Mouse (Mus musculus) cerebellum, adult 18-20 months (tissue): ENCODE measurements around the gene Man1b1.
A peak's percentile ranks its signal among the peaks of the same experiment; 100 is the strongest.

Experiments
- DNase-seq, 2 experiments: peaks; one replicate each; pipeline ENCODE4 v3.0.0; 2021

Man1b1 gene

GRCm38 (mm10) chr2:25364761-25365090 is 32.6 kb downstream of the Man1b1 start:
- DNase-seq = no peak

GRCm38 (mm10) chr2:25365091-25365761 is 33.1 kb downstream of the Man1b1 start, which contains the start of gene Uap1l1:
Gene Uap1l1 (minus strand): TSS chr2:25365682.
- peak; percentile 59 to 62 for DNase-seq

GRCm38 (mm10) chr2:25369996-25370395 is 37.9 kb downstream of the Man1b1 start:
- DNase-seq = no peak

- peak; percentile 88 to 91 for DNase-seq
Measured at GRCm38 (mm10) chr2:25371764-25372643, 39.9 kb downstream of the Man1b1 start, which contains the start of gene Sapcd2. Gene Sapcd2 (plus strand): TSS chr2:25372321.

GRCm38 (mm10) chr2:25372644-25373391 is 40.7 kb downstream of the Man1b1 start:
- no peak for DNase-seq

GRCm38 (mm10) chr2:25373431-25373830 is 41.3 kb downstream of the Man1b1 start:
- no peak for DNase-seq

GRCm38 (mm10) chr2:25376589-25376988 is 44.5 kb downstream of the Man1b1 start:
- DNase-seq = peak; percentile 73 to 76

GRCm38 (mm10) chr2:25384492-25384891 is 52.4 kb downstream of the Man1b1 start:
- no peak for DNase-seq

- DNase-seq = no peak
Measured at GRCm38 (mm10) chr2:25391266-25391665, 59.1 kb downstream of the Man1b1 start.

GRCm38 (mm10) chr2:25394281-25395221 is 62.4 kb downstream of the Man1b1 start:
- DNase-seq = peak; percentile 46 to 47

- peak; percentile 49 to 67 for DNase-seq
Measured at GRCm38 (mm10) chr2:25395721-25396596, 63.8 kb downstream of the Man1b1 start, which contains the start of gene Entpd2. Gene Entpd2 (plus strand): TSS chr2:25395874.

- peak; percentile 83 to 88 for DNase-seq
Measured at GRCm38 (mm10) chr2:25396597-25396983, 64.5 kb downstream of the Man1b1 start.

GRCm38 (mm10) chr2:25397010-25397409 is 64.9 kb downstream of the Man1b1 start:
- DNase-seq = no peak

GRCm38 (mm10) chr2:25398065-25398464 is 65.9 kb downstream of the Man1b1 start:
- no peak for DNase-seq

GRCm38 (mm10) chr2:25399051-25399450 is 66.9 kb downstream of the Man1b1 start, which contains the start of gene Npdc1:
Gene Npdc1 (plus strand): TSS chr2:25399351.
- no peak for DNase-seq

GRCm38 (mm10) chr2:25400291-25400690 is 68.2 kb downstream of the Man1b1 start:
- no peak for DNase-seq

- peak; percentile 76 to 84 for DNase-seq
Measured at GRCm38 (mm10) chr2:25400764-25401163, 68.6 kb downstream of the Man1b1 start.
